Mouse (Mus musculus) mouse embryonic stem cell (cell line): ENCODE measurements around the gene Nxph4.

Experiments
- in situ Hi-C, 2 experiments: fragments of 300-500 bp; cut with MboI; formaldehyde crosslinking; loops; 1 replicate in 1 of 2; 3 replicates in 1 of 2; pipeline ENCODE4 v1.14.3; 2019 to 2020; ENCODE audit warnings: low sequenced_read_pairs in 2 of 2, low pct_unique_long_range_greater_than_20kb in 1 of 2, mixed read lengths in 1 of 2; ENCODE audit not compliant: unreplicated experiment in 1 of 2

Nxph4 gene

DNA sequence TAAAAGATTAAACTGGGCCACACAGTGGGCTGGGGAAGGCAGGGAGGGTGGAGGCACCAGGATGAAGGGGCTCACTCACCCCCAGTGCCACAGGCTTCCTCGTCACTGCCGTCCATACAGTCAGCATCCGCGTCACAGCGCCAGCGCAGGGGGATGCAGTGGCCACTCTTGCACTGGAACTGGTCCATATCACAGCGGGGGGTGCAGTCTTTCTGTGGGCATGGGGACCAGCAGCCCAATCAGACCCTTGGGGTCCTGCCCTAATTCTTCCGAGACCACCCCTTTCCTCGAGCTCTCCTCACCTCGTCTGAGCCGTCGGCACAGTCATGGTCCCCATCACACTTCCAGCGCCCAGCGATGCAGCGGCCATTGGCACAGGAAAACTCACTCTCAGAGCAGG lies 13.9 kb upstream of the Nxph4 start:
- in situ Hi-C loops, result no loop called here

DNA sequence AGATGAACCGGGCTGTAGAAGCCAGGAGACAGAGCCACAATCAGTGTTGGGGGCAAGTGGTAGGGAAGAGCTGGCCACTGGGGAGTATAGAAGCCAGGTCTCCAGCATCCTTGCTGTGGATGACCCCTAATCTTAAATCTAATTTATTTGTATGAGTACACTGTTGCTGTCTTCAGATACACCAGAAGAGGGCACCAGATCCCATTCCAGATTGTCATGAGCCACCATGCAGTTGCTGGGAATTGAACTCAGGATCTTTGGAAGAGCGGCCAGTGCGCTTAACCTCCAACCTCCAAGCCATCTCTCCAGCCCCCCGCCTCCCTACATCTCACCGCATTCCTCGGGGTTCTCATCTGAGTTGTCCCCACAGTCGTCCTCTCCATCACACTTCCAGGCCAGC lies 12.1 kb upstream of the Nxph4 start:
- in situ Hi-C loops, result no loop called here

GRCm38 (mm10) chr10:127544375-127544774 lies 10.0 kb upstream of the Nxph4 start:
- in situ Hi-C loops, result loop anchor here (5.0 kb wide), 1 partner anchor 37 kb away; no protein-coding TSS in a partner anchor

DNA sequence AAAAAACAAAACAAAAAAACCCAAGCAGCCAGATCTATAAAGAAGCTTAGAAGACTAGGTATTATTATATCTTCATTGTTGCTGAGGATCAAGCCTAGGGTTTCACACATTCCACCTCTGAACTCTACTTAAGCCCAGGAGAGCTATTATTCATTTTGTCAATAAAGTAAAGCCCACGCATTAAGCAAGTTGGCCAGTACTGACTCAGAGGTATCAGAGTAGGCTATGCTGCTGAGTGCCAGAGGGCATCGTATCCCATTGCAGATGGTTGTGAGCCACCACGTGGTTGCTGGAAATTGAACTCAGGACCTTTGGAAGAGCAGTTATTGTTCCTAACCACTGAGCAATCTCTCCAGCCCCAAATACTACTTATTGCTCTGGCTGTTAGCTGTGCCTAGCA lies 9.6 kb upstream of the Nxph4 start:
- in situ Hi-C loops, result loop anchor here (5.0 kb wide), 1 partner anchor 37 kb away; no protein-coding TSS in a partner anchor

DNA sequence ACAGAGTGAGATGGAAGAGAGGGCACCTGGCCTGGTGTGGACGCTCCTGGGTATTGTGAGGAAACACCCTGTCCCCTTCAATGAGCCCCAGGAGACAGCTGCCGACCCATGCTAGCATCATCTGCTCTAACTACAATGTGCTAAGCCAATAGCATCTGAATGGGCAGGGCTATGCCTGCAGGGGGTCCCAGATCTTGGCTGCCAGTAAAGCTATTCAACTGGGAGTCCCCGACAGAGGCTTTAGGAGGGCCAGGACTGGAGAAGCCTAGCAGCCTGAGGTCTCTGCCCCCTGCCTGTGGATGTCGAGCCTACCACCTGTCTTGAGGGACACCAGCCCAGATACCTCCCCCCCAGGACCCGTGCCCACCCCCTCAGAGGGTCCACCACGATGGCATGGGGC lies 8.4 kb upstream of the Nxph4 start:
- in situ Hi-C loops, result loop anchor here (5.0 kb wide), 1 partner anchor 35 kb away; no protein-coding TSS in a partner anchor

- in situ Hi-C loops, result loop anchor here (5.0 kb wide), 1 partner anchor 35 kb away; no protein-coding TSS in a partner anchor
Measured at GRCm38 (mm10) chr10:127542084-127542483, 7.7 kb upstream of the Nxph4 start.

DNA sequence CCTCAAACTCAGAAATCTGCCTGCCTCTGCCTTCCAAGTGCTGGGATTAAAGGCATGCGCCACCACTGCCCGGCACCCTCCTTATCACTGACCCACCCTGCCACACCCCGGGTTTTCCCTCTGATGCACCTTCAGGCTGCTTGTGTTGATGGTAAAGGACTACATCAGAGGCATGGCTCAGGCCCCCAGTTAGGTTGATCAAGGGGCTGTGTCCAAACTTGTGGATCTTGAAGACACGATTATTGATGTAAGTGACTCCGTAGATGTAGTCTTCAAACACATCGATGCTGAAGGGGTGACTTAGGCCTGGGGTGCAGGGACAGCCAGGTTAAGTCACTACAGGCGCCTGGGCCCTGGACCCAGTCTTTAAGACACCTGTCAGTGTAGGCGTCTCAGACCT lies 7.2 kb upstream of the Nxph4 start:
- in situ Hi-C loops, result loop anchor here (5.0 kb wide), 1 partner anchor 34 kb away; no protein-coding TSS in a partner anchor

DNA sequence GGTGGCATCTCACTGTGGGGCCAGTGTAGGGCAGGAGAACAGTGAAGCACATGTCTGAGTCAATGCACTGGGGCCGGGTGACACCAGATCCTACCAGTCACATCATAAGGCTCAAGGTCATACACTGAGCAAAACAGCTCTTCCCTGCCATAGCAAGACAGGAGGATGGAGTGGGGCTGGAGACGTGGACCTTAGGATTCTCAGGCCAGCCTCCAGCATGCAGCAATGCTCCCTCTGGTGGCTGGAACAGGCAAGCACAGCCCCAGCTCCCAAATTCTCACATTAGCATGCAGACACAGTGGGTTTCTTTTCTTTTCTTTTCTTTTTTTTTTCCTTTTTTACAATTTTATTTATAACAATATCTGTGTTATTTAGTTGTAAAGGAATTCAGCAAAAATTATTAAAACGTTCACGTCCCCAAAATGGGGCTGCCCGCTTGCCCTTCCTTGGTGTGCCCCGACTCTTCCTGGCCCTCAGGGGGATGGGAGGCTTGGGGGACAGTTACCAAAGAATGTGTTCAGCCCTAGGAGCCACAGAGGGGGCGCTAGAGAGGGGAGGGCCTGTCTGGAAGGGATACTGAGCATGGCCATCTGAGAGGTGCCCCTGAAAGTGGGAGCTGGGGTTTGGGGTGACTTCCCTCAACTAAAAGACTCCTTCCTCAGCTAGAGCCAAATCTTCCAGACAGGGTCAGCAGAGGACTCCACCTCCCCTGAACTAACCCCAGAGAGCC lies 3.7 kb upstream of the Nxph4 start:
- in situ Hi-C loops, result no loop called here

GRCm38 (mm10) chr10:127536586-127537314 lies 2.4 kb upstream of the Nxph4 start:
- in situ Hi-C loops, result no loop called here

- in situ Hi-C loops, result no loop called here
Measured at GRCm38 (mm10) chr10:127534929-127535384, 598 bp upstream of the Nxph4 start.

GRCm38 (mm10) chr10:127531548-127531947 lies 2.8 kb downstream of the Nxph4 start:
- in situ Hi-C loops, result no loop called here

GRCm38 (mm10) chr10:127530945-127531344 lies 3.4 kb downstream of the Nxph4 start:
- in situ Hi-C loops, result no loop called here

GRCm38 (mm10) chr10:127527481-127527880 lies 6.9 kb downstream of the Nxph4 start:
- in situ Hi-C loops, result no loop called here

DNA sequence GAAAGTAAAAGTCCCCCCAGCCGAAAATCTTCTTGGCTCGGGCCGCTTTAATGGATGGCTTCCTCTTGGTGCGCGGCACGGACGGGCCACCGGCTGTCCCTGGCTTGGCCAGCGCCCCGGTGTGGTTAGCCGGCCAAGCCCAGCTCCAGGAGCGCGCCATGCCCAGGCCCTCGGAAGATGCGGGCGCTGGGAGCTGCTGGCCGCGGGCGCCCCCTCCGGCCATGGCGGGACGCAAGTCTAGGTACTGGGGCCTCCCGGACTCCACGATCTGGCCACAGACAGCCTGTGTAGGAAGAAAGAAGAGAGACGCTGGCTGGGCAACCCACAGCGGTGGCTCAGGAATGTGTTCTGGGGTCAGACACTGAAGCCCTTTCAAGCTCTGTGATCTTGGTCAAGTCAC lies 7.7 kb downstream of the Nxph4 start:
- in situ Hi-C loops, result no loop called here

- in situ Hi-C loops, result no loop called here
Measured at GRCm38 (mm10) chr10:127526048-127526447, 8.3 kb downstream of the Nxph4 start.

- in situ Hi-C loops, result no loop called here
Measured at GRCm38 (mm10) chr10:127524646-127525255, 9.6 kb downstream of the Nxph4 start.

- in situ Hi-C loops, result no loop called here
Measured at GRCm38 (mm10) chr10:127522088-127522581, 12.2 kb downstream of the Nxph4 start, which contains the start of gene Shmt2. TSS of gene Shmt2 (minus strand) at chr10:127522444.

DNA sequence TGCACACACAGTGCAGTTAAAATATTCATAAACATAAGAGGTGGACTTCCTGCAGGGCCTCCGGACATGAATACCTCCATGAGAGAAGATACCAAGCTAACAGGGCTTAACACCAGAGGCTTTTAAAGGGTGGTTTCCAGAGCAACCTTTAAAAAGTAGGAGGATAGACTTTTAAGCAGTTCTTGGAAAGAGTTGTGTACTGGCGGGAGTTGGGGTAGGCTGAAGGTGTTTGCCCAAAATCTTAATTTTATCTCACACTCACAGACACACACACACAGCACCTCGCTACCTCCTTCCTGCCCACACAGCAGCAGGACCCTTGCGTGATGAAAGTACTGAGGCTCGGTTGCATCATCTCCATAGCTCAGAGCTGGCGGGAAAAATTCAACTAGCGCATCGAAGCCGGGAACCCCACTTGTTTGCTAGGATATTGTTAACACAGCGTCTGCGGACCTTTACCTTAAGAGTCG lies 12.7 kb downstream of the Nxph4 start:
- in situ Hi-C loops, result no loop called here
